Mouse (Mus musculus): Measurements from ENCODE around the gene Tbc1d2b. TPM values are rescaled to one million over a fixed set of nuclear protein-coding genes. Genes with fewer than 3 reads are reported as not detected.

The Tbc1d2b gene
- polyA plus RNA-seq, 1 experiment from 2014 or later, result 11.4 TPM

DNA sequence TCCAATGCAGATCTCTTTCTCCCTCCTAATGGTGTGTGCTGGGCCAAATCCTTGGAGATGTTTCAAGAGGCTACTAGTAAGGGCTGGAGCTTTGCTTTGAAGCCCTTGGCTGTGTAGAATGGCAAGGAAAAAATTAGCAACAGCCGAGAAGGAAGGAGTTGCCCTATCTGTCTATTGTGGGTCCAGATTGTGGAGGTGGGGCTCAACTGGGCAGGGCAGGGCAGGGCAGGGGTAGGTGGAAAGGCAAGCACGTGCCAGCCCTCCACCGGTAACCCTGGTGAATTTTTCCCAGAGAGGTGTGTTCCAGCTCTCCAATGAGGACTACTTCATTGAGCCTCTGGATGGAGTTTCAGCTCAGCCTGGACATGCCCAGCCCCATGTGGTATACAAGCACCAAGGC, 97.3 kb downstream of the Tbc1d2b start:
- Histone ChIP-seq H3K27me3 (no peaks in the 10 kb centered on the region), H3K4me3 (no peak overlapping the region), H3K36me3 (peaks cover 64% of the 10 kb centered on the region), H3K4me2 (replicated peaks) (no peak overlapping the region), H3K27ac (replicated peaks) (no peak overlapping the region), H3K9me3 (no peaks in the 10 kb centered on the region), H3K9ac (replicated peaks) (no peak overlapping the region), H3K4me1 (no peaks in the 10 kb centered on the region)
- 90% methylated on average over 3 of the region's 3 CpGs for WGBS
- no peak for ATAC-seq (ENCODE audit: low FRiP score, low read depth)

DNA sequence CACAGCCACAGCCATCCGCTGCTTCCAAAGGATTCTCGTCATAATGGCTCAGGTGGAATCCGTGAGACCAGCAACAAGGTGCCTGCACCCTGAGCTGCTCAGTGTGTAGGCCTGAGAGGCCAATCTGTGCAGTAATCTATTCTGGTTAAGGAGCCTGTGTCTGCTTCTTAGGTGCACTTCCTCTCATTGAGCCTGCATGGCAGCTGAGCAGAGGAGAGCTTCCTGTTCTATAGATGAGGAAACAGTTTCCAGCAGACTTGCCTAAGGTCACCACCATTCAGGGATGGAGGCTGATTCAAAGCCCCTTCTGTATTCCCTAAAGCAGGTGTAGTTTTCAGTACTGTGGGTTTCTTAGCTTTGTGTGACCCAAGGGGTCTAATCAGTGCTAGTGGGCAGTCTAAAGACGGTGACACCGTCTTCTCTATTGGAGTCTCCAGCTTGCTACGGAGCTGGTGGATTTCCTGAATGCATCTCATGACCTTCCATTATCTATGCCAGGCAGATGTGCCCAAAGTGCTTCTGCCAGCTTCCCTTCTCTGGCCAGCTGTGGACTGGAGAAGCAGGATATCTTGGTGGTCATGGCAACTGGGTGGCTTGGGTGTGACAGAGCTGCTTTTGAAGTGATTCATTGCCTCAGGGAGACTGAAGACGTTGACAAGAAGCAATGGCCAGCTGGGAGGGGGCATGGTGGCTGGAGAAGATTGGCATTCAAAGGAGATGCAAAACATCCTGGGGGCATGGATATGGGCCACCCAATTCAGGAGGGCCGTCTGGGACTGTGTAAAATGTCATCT, 97.9 kb downstream of the Tbc1d2b start:
- peaks cover 58% of the 10 kb centered on the region for H3K36me3 ChIP-seq
- 86% methylated on average over 8 of the region's 8 CpGs for WGBS

DNA sequence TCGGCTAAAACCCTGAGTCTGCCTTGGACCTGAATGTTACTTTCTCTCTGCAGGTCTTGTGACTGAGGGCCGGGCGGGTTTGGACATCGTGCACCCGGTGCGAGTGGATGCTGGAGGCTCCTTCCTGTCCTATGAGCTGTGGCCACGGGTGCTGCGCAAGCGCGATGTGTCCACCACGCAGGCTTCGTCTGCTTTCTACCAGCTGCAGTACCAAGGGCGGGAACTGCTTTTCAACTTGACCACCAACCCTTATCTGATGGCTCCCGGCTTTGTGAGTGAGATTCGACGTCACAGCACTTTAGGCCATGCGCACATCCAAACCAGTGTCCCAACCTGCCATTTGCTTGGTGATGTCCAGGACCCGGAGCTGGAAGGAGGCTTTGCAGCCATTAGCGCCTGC, 99.2 kb downstream of the Tbc1d2b start:
- Histone ChIP-seq H3K4me3 (no peak overlapping the region), H3K4me2 (replicated peaks) (no peak overlapping the region), H3K9me3 (no peaks in the 10 kb centered on the region), H3K4me1 (no peaks in the 10 kb centered on the region), H3K9ac (replicated peaks) (no peak overlapping the region), H3K27me3 (no peaks in the 10 kb centered on the region), H3K36me3 (peaks cover 49% of the 10 kb centered on the region), H3K27ac (replicated peaks) (no peak overlapping the region)
- no peak for ATAC-seq (ENCODE audit: low FRiP score, low read depth)
- 95% methylated on average over 19 of the region's 19 CpGs for WGBS

More for the DNA sequence above, 97.9 kb downstream of the Tbc1d2b start:
- H3K9me3 ChIP-seq, result no peaks in the 10 kb centered on the region
- ATAC-seq (ENCODE audit: low FRiP score, low read depth), result no peak
- no peak overlapping the region for H3K27ac ChIP-seq (replicated peaks)
- H3K9ac ChIP-seq (replicated peaks), result no peak overlapping the region
- H3K4me2 ChIP-seq (replicated peaks), result no peak overlapping the region
- no peaks in the 10 kb centered on the region for H3K27me3 ChIP-seq
- H3K4me3 ChIP-seq, result no peak overlapping the region
- no peaks in the 10 kb centered on the region for H3K4me1 ChIP-seq

DNA sequence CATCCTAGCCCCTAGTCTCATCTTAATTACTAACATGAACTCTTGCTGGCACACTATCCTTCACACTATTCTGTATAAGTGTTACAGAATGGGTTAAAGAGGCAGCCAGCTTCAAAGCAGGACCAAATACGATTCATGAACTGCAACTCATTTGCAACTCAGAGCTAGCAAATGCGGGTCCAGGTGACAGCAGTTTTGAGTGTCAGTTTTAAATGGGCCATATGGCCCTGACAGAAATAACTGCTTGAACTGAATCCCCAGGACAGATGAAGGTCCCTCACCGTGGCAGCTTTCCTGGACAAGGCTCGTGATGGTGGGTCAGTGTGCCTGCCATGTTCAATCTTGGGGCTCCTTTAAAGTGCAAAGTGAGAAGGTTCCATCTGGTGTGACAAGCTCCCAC, 100.6 kb downstream of the Tbc1d2b start:
- WGBS, result 65% methylated on average over 4 of the region's 4 CpGs
- H3K27ac ChIP-seq (replicated peaks), result no peak overlapping the region

DNA sequence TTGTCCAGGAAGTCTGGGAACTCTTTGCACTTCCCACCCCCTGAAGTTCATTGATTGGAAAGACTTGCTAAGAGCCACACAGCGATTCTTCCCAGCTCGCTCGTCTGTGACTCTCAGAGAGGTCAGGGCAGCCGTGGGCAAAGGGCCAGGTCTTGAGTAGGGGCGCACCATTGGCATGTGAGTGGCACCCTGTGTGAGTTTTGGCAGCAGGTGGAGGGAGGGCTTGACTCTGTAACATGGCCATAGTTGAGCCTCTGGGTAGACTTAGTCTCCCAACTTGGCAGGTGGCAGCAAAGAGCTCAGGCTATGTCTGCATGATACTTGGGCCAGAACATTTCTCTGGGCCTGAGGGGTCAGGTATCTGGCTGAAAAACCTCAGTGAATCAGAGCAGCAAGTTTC, 104.0 kb downstream of the Tbc1d2b start:
- H3K27ac ChIP-seq (replicated peaks), result no peak overlapping the region
- H3K4me1 ChIP-seq, result peaks cover 24% of the 10 kb centered on the region
- H3K4me2 ChIP-seq (replicated peaks), result no peak overlapping the region
- H3K4me3 ChIP-seq, result no peak overlapping the region
- no peaks in the 10 kb centered on the region for H3K9me3 ChIP-seq
- 83% methylated on average over 5 of the region's 5 CpGs for WGBS
- peaks cover 3% of the 10 kb centered on the region for H3K36me3 ChIP-seq
- no peaks in the 10 kb centered on the region for H3K27me3 ChIP-seq
- no peak for ATAC-seq (ENCODE audit: low FRiP score, low read depth)
- no peak overlapping the region for H3K9ac ChIP-seq (replicated peaks)

More for the DNA sequence above, 100.6 kb downstream of the Tbc1d2b start:
- Histone ChIP-seq H3K4me2 (replicated peaks) (no peak overlapping the region), H3K36me3 (peaks cover 35% of the 10 kb centered on the region), H3K9ac (replicated peaks) (no peak overlapping the region), H3K27me3 (no peaks in the 10 kb centered on the region), H3K4me3 (no peak overlapping the region), H3K9me3 (no peaks in the 10 kb centered on the region), H3K4me1 (0 out of 2 replicates have a peak, but pooled peaks cover 8% of the 10 kb centered on the region)
- ATAC-seq (ENCODE audit: low FRiP score, low read depth), result no peak

DNA sequence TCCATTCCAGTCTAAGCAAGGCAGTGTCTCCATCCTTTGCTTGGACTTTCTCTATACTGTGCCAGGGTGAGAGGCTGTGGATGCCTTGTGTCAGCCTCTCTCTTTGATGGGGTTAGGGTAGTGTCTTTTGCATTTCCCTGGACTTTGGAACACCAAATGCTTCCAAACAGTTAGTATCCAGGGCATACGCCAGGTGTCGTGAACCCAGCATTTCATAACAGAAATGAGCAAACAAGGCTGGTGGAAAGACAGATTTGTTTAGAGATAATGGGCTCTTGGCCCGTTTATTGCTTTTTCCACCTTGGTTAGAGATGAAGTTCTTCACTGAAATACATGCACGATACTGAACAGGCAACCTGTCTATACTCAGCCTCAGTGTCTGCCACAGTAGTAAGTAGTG, 105.0 kb downstream of the Tbc1d2b start:
- no peak overlapping the region for H3K4me3 ChIP-seq
- ATAC-seq (ENCODE audit: low FRiP score, low read depth), result no peak

DNA sequence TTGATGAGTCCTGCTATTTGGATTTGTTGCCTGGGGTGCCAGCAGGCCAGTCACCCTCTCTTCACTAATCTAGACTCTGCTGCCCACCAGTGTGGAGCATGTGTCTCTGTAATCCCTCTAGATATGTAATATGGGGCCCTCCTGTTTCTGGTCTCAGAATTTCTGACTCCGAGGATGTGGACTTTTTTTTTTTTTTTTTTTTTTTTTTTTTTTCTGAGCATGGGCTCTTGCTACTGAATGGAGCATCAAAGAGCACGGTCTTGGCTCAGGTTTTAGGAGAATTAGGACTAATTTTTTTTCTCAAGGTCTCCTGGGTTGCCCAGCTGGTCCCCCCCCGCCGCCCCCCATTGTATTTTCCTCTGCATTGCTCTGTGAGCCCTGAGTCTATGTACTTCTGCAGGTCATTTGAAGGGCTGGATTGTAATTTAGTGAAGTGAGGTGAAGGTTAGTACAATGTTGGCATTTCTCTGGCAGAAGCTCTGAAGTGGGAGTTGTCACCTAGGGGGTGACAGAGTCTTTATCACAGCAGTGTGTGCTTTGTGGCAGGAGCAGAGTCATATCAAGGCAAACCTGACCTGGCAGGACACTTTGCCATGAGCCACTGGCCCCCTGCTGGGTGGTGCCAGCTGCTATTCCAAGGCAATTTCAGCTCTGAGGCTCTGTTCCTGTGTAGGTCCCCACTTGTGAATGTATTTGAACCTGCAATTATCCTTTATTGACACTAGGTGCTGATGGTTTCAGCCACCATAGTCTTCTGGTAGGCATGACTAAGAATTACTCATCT, 105.7 kb downstream of the Tbc1d2b start:
- Histone ChIP-seq H3K4me1 (peaks cover 24% of the 10 kb centered on the region), H3K9ac (replicated peaks) (no peak overlapping the region), H3K9me3 (no peaks in the 10 kb centered on the region), H3K4me3 (peak overlapping the region; percentile 81), H3K4me2 (replicated peaks) (peak overlapping the region; percentile 82), H3K36me3 (no peaks in the 10 kb centered on the region), H3K27me3 (no peaks in the 10 kb centered on the region), H3K27ac (replicated peaks) (no peak overlapping the region)
- ATAC-seq (ENCODE audit: low FRiP score, low read depth), result no peak
- 46% methylated on average over 4 of the region's 4 CpGs for WGBS

More for the DNA sequence above, 105.0 kb downstream of the Tbc1d2b start:
- 94% methylated on average over 4 of the region's 4 CpGs for WGBS
- Histone ChIP-seq H3K36me3 (no peaks in the 10 kb centered on the region), H3K4me2 (replicated peaks) (no peak overlapping the region), H3K9me3 (no peaks in the 10 kb centered on the region), H3K27me3 (no peaks in the 10 kb centered on the region), H3K27ac (replicated peaks) (no peak overlapping the region), H3K9ac (replicated peaks) (no peak overlapping the region), H3K4me1 (peaks cover 24% of the 10 kb centered on the region)

DNA sequence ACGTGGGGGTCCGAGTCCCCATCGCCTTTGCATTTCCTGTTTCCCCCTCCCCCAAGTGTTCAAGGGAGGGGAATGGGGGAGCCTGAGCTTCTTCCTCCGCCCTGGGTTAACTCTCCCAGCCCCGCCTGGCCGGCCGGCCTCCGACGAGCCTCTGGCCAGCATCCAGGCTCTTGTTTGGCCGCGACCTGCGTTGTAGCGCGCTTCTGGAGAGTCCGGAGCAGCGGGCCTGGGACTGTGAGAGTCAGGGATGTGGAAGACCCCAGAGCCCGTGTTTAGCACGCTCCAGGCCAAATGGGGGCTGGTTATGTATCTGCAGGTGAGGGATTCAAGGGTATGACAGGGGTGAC, 106.9 kb downstream of the Tbc1d2b start:
- H3K9me3 ChIP-seq, result no peaks in the 10 kb centered on the region
- H3K9ac ChIP-seq (replicated peaks), result peak overlapping the region; percentile 78
- H3K27ac ChIP-seq (replicated peaks), result peak overlapping the region; percentile 82
- ATAC-seq (ENCODE audit: low FRiP score, low read depth), result peak; percentile 64
- WGBS, result 0% methylated on average over 18 of the region's 18 CpGs
- H3K27me3 ChIP-seq, result no peaks in the 10 kb centered on the region
- H3K4me3 ChIP-seq, result peak overlapping the region; percentile 81
- H3K4me2 ChIP-seq (replicated peaks), result peak overlapping the region; percentile 82
- no peaks in the 10 kb centered on the region for H3K36me3 ChIP-seq
- peaks cover 24% of the 10 kb centered on the region for H3K4me1 ChIP-seq

DNA sequence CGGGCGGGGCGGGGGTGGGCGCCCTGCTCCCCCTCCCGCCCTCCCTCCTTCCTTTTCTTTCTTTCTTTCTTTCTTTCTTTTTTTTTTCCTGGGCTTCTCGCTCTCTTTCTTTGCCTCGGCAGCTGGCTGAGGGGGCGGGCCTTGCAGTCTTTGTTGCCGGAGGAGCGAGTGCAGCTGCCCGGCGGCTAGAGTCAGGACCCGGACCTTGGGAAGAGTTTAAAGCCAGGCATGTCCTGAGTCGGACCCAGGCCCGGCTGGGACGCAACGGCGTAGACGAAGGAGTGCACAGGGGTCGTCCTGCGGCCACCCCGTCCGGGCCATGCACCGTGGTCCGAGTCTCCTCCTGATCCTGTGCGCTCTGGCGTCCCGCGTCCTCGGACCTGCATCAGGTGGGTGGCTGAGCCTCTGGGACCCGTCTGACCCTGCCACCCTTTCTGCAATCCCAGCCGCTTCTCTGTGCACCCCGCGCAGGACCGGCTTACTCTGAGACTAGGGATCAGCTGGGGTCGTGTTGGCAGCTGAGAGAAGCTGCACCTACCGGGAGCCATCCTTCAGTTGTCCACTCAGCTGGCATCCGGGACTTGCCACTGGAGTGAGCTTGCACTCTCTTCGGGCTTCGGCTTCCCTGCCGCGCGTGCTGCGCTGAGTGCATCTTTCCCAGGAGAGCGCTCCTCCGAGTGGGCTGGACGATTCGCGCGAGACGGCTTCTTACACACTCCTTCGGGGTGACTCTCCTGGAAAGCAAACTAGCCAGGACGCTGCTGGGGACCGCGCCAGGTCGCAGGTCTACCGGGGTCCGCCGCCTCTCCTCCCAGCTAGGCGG, 107.5 kb downstream of the Tbc1d2b start, which contains the start of gene Adamts7:
Adamts7 (plus strand) TSS at position 144 of the 823 bp plus-strand sequence.
- under 1% methylated on average over 59 of the region's 60 CpGs for WGBS
- peak within 1 kb of the TSS; percentile 78 for H3K9ac ChIP-seq (replicated peaks)
- H3K36me3 ChIP-seq, result no peaks in the 10 kb centered on the region
- peak within 1 kb of the TSS; percentile 82 for H3K27ac ChIP-seq (replicated peaks)
- H3K4me3 ChIP-seq, result peak within 1 kb of the TSS; percentile 81
- no peaks in the 10 kb centered on the region for H3K27me3 ChIP-seq
- H3K4me2 ChIP-seq (replicated peaks), result peak within 1 kb of the TSS; percentile 82
- H3K9me3 ChIP-seq, result no peaks in the 10 kb centered on the region
- ATAC-seq (ENCODE audit: low FRiP score, low read depth), result peak; percentile 80
- peaks cover 24% of the 10 kb centered on the region for H3K4me1 ChIP-seq

DNA sequence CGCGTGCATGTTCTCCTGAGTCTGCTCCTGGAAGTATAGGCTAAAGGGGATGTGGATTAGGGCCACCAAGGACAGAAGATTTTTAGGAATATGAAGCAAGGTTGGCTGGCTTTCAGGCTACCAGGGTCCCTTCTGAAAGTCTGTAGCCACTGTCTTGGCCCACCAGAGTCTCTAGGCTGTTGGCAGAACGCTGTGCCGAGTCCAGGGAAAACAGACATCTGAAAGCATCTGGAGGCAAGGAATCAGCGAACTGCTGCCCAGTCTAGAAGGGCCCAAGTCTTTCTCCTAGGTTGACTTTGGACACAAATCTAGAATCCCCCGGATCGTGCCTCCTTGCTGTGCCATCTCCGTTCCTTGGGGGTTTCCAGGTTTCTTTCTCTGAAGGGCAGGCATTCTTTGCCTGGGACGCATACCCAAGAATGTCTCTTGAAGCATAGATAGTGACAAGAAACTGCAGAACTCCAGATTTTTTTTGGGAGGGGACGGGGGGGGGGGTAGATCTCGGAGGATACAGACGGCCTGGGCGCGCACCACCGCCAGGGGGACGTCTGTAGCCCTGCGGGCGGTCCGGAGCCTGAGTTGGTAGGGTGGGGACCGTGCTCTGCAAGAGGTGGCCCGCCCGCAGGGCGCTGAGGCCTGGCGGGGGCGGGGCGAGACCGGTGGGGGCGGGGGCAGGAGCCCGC, 108.2 kb downstream of the Tbc1d2b start:
- H3K27me3 ChIP-seq, result no peaks in the 10 kb centered on the region
- H3K36me3 ChIP-seq, result no peaks in the 10 kb centered on the region
- ATAC-seq (ENCODE audit: low FRiP score, low read depth), result peak; percentile 74
- H3K27ac ChIP-seq (replicated peaks), result peak overlapping the region; percentile 82
- peaks cover 24% of the 10 kb centered on the region for H3K4me1 ChIP-seq
- H3K4me3 ChIP-seq, result peak overlapping the region; percentile 81
- 7% methylated on average over 26 of the region's 29 CpGs for WGBS
- peak overlapping the region; percentile 82 for H3K4me2 ChIP-seq (replicated peaks)
- peak overlapping the region; percentile 78 for H3K9ac ChIP-seq (replicated peaks)
- H3K9me3 ChIP-seq, result no peaks in the 10 kb centered on the region

All from midbrain, embryonic 12.5 days (tissue).